13 mouse cellular contexts compared by ENCODE assay signal in the genomic region with DNA sequence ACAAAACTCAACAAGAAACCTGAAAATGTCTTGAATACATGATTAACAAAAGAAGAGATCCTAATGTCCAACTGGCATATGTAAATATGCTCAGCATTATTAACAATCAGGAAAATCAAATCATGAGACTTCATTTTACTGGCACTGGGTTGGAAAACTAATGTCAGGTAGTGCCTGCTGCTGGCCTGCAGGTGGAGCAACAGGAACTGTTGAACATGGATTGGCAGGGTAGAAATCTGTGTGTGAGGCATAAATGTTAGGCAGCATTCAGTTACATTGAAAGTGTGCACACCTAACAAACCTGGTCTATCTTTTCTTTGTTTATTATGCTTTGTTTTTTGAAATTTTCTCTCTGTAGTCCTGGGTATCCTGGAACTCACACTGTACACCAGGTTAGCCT. TPM values are rescaled to one million over a fixed set of nuclear protein-coding genes. Genes with fewer than 3 reads are reported as not detected.
DNase-seq lines count a peak whose midpoint lies in the region; ATAC-seq and TF ChIP-seq lines count a peak whose summit lies in the region.
"Had no signal": no experiment of that assay in that cellular context is flagged by ENCODE, and none has a peak within 500 bp of the region (broad histone marks: within the 10 kb centered on the region; RNA-seq: fewer than 3 reads in every experiment).

No protein-coding gene starts in this region.

- no peak overlapping the region for H3K4me2 ChIP-seq in embryonic facial prominence, embryonic 11.5 days (ENCODE audit: low read depth, low read length)
- no peak overlapping the region for H3K4me2 ChIP-seq in lung, postnatal 0 days (replicated peaks; ENCODE audit: low read depth, low read length)
- H3K4me2 ChIP-seq: midbrain, embryonic 11.5 days had no signal

- intact Hi-C loops in heart, postnatal 36 days (cut with DNase I): loop anchor here (5.0 kb wide), 1 partner anchor 39 kb away; no protein-coding TSS in a partner anchor

- no peaks in the 10 kb centered on the region for H3K27me3 ChIP-seq in embryonic facial prominence, embryonic 11.5 days (ENCODE audit: control insufficient read depth, insufficient read depth, low read length)
- no peaks in the 10 kb centered on the region for H3K27me3 ChIP-seq in embryonic facial prominence, embryonic 10.5 days (replicated peaks; ENCODE audit: low read depth, poor library complexity, severe bottlenecking)
- H3K27me3 ChIP-seq in lung, postnatal 0 days (replicated peaks; ENCODE audit: insufficient read depth, low read length): no peaks in the 10 kb centered on the region
- no peaks in the 10 kb centered on the region for H3K27me3 ChIP-seq in small intestine, adult 2 months (ENCODE audit: control insufficient read depth, insufficient read depth, low read length)

- H3K9me3 ChIP-seq in embryonic facial prominence, embryonic 11.5 days (replicated peaks; ENCODE audit: control insufficient read depth, low read length): no peaks in the 10 kb centered on the region
- H3K9me3 ChIP-seq in embryonic facial prominence, embryonic 10.5 days: no peaks in the 10 kb centered on the region
- no peaks in the 10 kb centered on the region for H3K9me3 ChIP-seq in lung, postnatal 0 days (ENCODE audit: low read length)
- H3K9me3 ChIP-seq: G1E had no signal

- no peak for TF ChIP-seq EP300 in lung, postnatal 0 days (IDR thresholded peaks at IDR 0.05)

- TF ChIP-seq CTCF in lung, postnatal 0 days (IDR thresholded peaks at IDR 0.05): peak; percentile 65
- peak; percentile 24; the same call in 1 of the 2 replicates for TF ChIP-seq CTCF in small intestine, adult 2 months (IDR thresholded peaks at IDR 0.05; ENCODE audit: extremely low read depth, insufficient read length, insufficient replicate concordance, low read depth, low read length)

- H3K9ac ChIP-seq in embryonic facial prominence, embryonic 11.5 days (replicated peaks; ENCODE audit: low read length): no peak overlapping the region
- H3K9ac ChIP-seq in lung, postnatal 0 days (replicated peaks; ENCODE audit: low read depth): no peak overlapping the region

- no peak overlapping the region for H3K4me3 ChIP-seq in embryonic facial prominence, embryonic 11.5 days (ENCODE audit: low read depth, low read length)
- H3K4me3 ChIP-seq in embryonic facial prominence, embryonic 10.5 days: no peak overlapping the region
- H3K4me3 ChIP-seq in lung, postnatal 0 days (ENCODE audit: low read depth, low read length): no peak overlapping the region
- H3K4me3 ChIP-seq in small intestine, adult 2 months (ENCODE audit: low read depth, low read length): no peak overlapping the region

- TF ChIP-seq POLR2A in small intestine, adult 2 months (IDR thresholded peaks at IDR 0.05; ENCODE audit: low read depth, low read length): no peak

- ATAC-seq in embryonic facial prominence, embryonic 11.5 days (replicated peaks; ENCODE audit: insufficient number of reproducible peaks, low FRiP score, low TSS enrichment, low read depth): no peak
- ATAC-seq in lung, postnatal 0 days: no peak

- no peaks in the 10 kb centered on the region for H3K36me3 ChIP-seq in embryonic facial prominence, embryonic 11.5 days (replicated peaks; ENCODE audit: control insufficient read depth, insufficient read depth, low read depth, low read length)
- H3K36me3 ChIP-seq in embryonic facial prominence, embryonic 10.5 days (replicated peaks): no peaks in the 10 kb centered on the region
- H3K36me3 ChIP-seq in lung, postnatal 0 days (ENCODE audit: insufficient read depth, low read length): no peaks in the 10 kb centered on the region
- H3K36me3 ChIP-seq in small intestine, adult 2 months (ENCODE audit: control insufficient read depth, insufficient read depth, low read length): no peaks in the 10 kb centered on the region
- H3K36me3 ChIP-seq: G1E had no signal

- H3K27ac ChIP-seq in embryonic facial prominence, embryonic 11.5 days (replicated peaks; ENCODE audit: low read depth, low read length): no peak overlapping the region
- no peak overlapping the region for H3K27ac ChIP-seq in embryonic facial prominence, embryonic 10.5 days (replicated peaks)
- H3K27ac ChIP-seq in lung, postnatal 0 days (ENCODE audit: low read length): no peak overlapping the region
- H3K27ac ChIP-seq in small intestine, adult 2 months (ENCODE audit: insufficient read depth, low read depth, low read length): no peak overlapping the region

- H3K4me1 ChIP-seq in embryonic facial prominence, embryonic 11.5 days (ENCODE audit: control insufficient read depth, insufficient read depth, low read length): no peaks in the 10 kb centered on the region
- H3K4me1 ChIP-seq in embryonic facial prominence, embryonic 10.5 days: no peaks in the 10 kb centered on the region
- no peaks in the 10 kb centered on the region for H3K4me1 ChIP-seq in lung, postnatal 0 days (ENCODE audit: insufficient read depth, low read depth, low read length)
- peaks cover 3% of the 10 kb centered on the region; the same call in 1 of the 2 replicates for H3K4me1 ChIP-seq in small intestine, adult 2 months (ENCODE audit: control insufficient read depth, insufficient read depth, insufficient read length, low read length)

- DNase-seq in embryonic facial prominence, embryonic 11.5 days (ENCODE audit: low spot score): peak; percentile 26
- DNase-seq in embryonic facial prominence, embryonic 10.5 days (ENCODE audit: low spot score): no peak
- DNase-seq in lung, postnatal 0 days (ENCODE audit: low spot score): no peak
- DNase-seq in lung, postnatal 25 days (ENCODE audit: low spot score): no peak
- DNase-seq in cerebellum, postnatal 14 days: peak; percentile 22 to 41
- DNase-seq in heart, postnatal 36 days: no peak
- DNase-seq in right cerebral cortex, adult 2 months (ENCODE audit: low spot score in 2 of 2): no peak
- DNase-seq: gastrocnemius, postnatal 10 days had no signal

RNA-seq across cellular contexts. Expression of a gene that starts 1.9 kb away (rescaled TPM):
- polyA plus RNA-seq in embryonic facial prominence, embryonic 11.5 days (2014; fragmentation: Nextera tagmentation; extraction: Ambion mirVana): 30.6 and 35.8 TPM in 2 replicates
- 22.7 and 25.2 TPM in 2 replicates for polyA plus RNA-seq in embryonic facial prominence, embryonic 10.5 days (2016; fragmentation: Nextera tagmentation; extraction: Ambion mirVana)
- polyA plus RNA-seq in lung, postnatal 0 days (2015; fragmentation: Nextera tagmentation; extraction: Ambion mirVana): 12.8 and 15.3 TPM in 2 replicates
- polyA plus RNA-seq in small intestine, adult 2 months (2012; rRNA removed): not detected in 2 replicates
- total RNA-seq in heart, postnatal 36 days (2021): not detected
- polyA plus RNA-seq: G1E had no signal

RNA-seq across cellular contexts. Expression of a gene that starts 1.9 kb away (rescaled TPM):
- 11.8 and 12.9 TPM in 2 replicates for polyA plus RNA-seq in embryonic facial prominence, embryonic 11.5 days (2014; fragmentation: Nextera tagmentation; extraction: Ambion mirVana)
- 4.7 and 5.7 TPM in 2 replicates for polyA plus RNA-seq in embryonic facial prominence, embryonic 10.5 days (2016; fragmentation: Nextera tagmentation; extraction: Ambion mirVana)
- 0.95 TPM in 1 of 2 replicates, not detected in the other for polyA plus RNA-seq in lung, postnatal 0 days (2015; fragmentation: Nextera tagmentation; extraction: Ambion mirVana)
- polyA plus RNA-seq in small intestine, adult 2 months (2012; rRNA removed): 0.32 TPM in 1 of 2 replicates, not detected in the other
- total RNA-seq in heart, postnatal 36 days (2021): under 1 TPM in 1 of 2 experiments, not detected in 1; 0.68 TPM
- total RNA-seq: gastrocnemius, postnatal 10 days had no signal
- polyA plus RNA-seq: G1E had no signal

RNA-seq across cellular contexts. Expression of a gene that starts 3.3 kb away (rescaled TPM):
- polyA plus RNA-seq in embryonic facial prominence, embryonic 11.5 days (2014; fragmentation: Nextera tagmentation; extraction: Ambion mirVana): 92.4 and 92.5 TPM in 2 replicates
- 50.6 and 62.9 TPM in 2 replicates for polyA plus RNA-seq in embryonic facial prominence, embryonic 10.5 days (2016; fragmentation: Nextera tagmentation; extraction: Ambion mirVana)
- polyA plus RNA-seq in lung, postnatal 0 days (2015; fragmentation: Nextera tagmentation; extraction: Ambion mirVana): 15.2 and 19.8 TPM in 2 replicates
- polyA plus RNA-seq in small intestine, adult 2 months (2012; rRNA removed): not detected in 2 replicates
- 1 to 10 TPM in 1 of 2 experiments, not detected in 1; 2.9 TPM for total RNA-seq in heart, postnatal 36 days (2021)
- total RNA-seq: G1E had no signal
- polyA plus RNA-seq: G1E had no signal

RNA-seq across cellular contexts. Expression of a gene that starts 14.3 kb away (rescaled TPM):
- 59.5 and 61.3 TPM in 2 replicates for polyA plus RNA-seq in embryonic facial prominence, embryonic 11.5 days (2014; fragmentation: Nextera tagmentation; extraction: Ambion mirVana)
- 32.5 and 39.2 TPM in 2 replicates for polyA plus RNA-seq in embryonic facial prominence, embryonic 10.5 days (2016; fragmentation: Nextera tagmentation; extraction: Ambion mirVana)
- polyA plus RNA-seq in lung, postnatal 0 days (2015; fragmentation: Nextera tagmentation; extraction: Ambion mirVana): 0.88 and 1.5 TPM in 2 replicates
- 0.30 and 0.52 TPM in 2 replicates for polyA plus RNA-seq in small intestine, adult 2 months (2012; rRNA removed)
- total RNA-seq in heart, postnatal 36 days (2021): not detected
- polyA plus RNA-seq: G1E had no signal

RNA-seq across cellular contexts. Expression of a gene that starts 51.5 kb away (rescaled TPM):
- polyA plus RNA-seq in embryonic facial prominence, embryonic 11.5 days (2014; fragmentation: Nextera tagmentation; extraction: Ambion mirVana): not detected in 2 replicates
- not detected in 2 replicates for polyA plus RNA-seq in embryonic facial prominence, embryonic 10.5 days (2016; fragmentation: Nextera tagmentation; extraction: Ambion mirVana)
- polyA plus RNA-seq in lung, postnatal 0 days (2015; fragmentation: Nextera tagmentation; extraction: Ambion mirVana): not detected in 2 replicates
- not detected in 2 replicates for polyA plus RNA-seq in small intestine, adult 2 months (2012; rRNA removed)
- total RNA-seq in heart, postnatal 36 days (2021): not detected
- total RNA-seq: G1E; gastrocnemius, postnatal 10 days; left cerebral cortex, postnatal 36 days had no signal
- polyA plus RNA-seq: G1E; intestine, embryonic 14.5 days; midbrain, embryonic 11.5 days had no signal

Comparison
In these comparisons a context has a peak if more than half of its experiments do, and no peak if none do; other contexts are left out.
1. DNase-seq: peak in embryonic facial prominence, embryonic 11.5 days (single experiment) and cerebellum, postnatal 14 days (2 of 2); none in embryonic facial prominence, embryonic 10.5 days (single experiment), lung, postnatal 0 days (single experiment), lung, postnatal 25 days (single experiment), heart, postnatal 36 days (0 of 2) and right cerebral cortex, adult 2 months (0 of 2).
2. RNA of a gene that starts 1.9 kb away (polyA plus RNA-seq): 30.6 to 35.8 TPM in embryonic facial prominence, embryonic 11.5 days, 22.7 to 25.2 TPM in embryonic facial prominence, embryonic 10.5 days and 12.8 to 15.3 TPM in lung, postnatal 0 days; not detected in small intestine, adult 2 months; every median in the first group is over 10 times any median in the second.
3. RNA of a gene that starts 3.3 kb away (polyA plus RNA-seq): 92.4 to 92.5 TPM in embryonic facial prominence, embryonic 11.5 days, 50.6 to 62.9 TPM in embryonic facial prominence, embryonic 10.5 days and 15.2 to 19.8 TPM in lung, postnatal 0 days; not detected in small intestine, adult 2 months; every median in the first group is over 10 times any median in the second.